ENCODE assay signal across 8 mouse cellular contexts in genomic region chr14:54463959-54464292, GRCm38 (mm10). TPM values are rescaled to one million over a fixed set of nuclear protein-coding genes. Genes with fewer than 3 reads are reported as not detected.
DNase-seq lines count a peak whose midpoint lies in the region; ATAC-seq and TF ChIP-seq lines count a peak whose summit lies in the region.

Gene Lrp10, plus strand, starts transcription at chr14:54464137.

- H3K36me3 ChIP-seq in E14TG2a.4 (ENCODE audit: insufficient read depth, low read length) = peaks cover 34% of the 10 kb centered on the region
- H3K36me3 ChIP-seq in forebrain, embryonic 14.5 days (ENCODE audit: control insufficient read depth, insufficient read depth, low read length) = peaks cover 18% of the 10 kb centered on the region
- peaks cover 20% of the 10 kb centered on the region for H3K36me3 ChIP-seq in liver, embryonic 16.5 days (ENCODE audit: control insufficient read depth, insufficient read depth)
- H3K36me3 ChIP-seq in neural tube, embryonic 12.5 days = peaks cover 17% of the 10 kb centered on the region
- peaks cover 16% of the 10 kb centered on the region for H3K36me3 ChIP-seq in stomach, postnatal 0 days (ENCODE audit: control insufficient read depth, insufficient read depth, low read length)

- under 1% methylated on average over 35 of the region's 35 CpGs for WGBS in forebrain, embryonic 14.5 days
- WGBS in large intestine, adult 2 months = under 1% methylated on average over 35 of the region's 35 CpGs
- WGBS in liver, embryonic 16.5 days (ENCODE audit: insufficient replicate concordance) = 0% methylated on average over 35 of the region's 35 CpGs
- WGBS in neural tube, embryonic 12.5 days = 1% methylated on average over 35 of the region's 35 CpGs
- WGBS in stomach, postnatal 0 days = 0% methylated on average over 30 of the region's 35 CpGs

- intact Hi-C loops in heart, postnatal 10 days (cut with DNase I) = loop anchor here (1.0 kb wide), 1 partner anchor 30 kb away; no protein-coding TSS in a partner anchor

- H3K9ac ChIP-seq in forebrain, embryonic 14.5 days (ENCODE audit: low read length) = peak within 1 kb of the TSS; percentile 78
- H3K9ac ChIP-seq in liver, embryonic 16.5 days (ENCODE audit: low read depth, low read length) = peak within 1 kb of the TSS; percentile 92
- peak within 1 kb of the TSS; percentile 78 for H3K9ac ChIP-seq in neural tube, embryonic 12.5 days
- H3K9ac ChIP-seq in stomach, postnatal 0 days (ENCODE audit: low read length) = peak within 1 kb of the TSS; percentile 92

- peak within 1 kb of the TSS; percentile 96 for H3K4me3 ChIP-seq in E14TG2a.4 (replicated peaks; ENCODE audit: low read length)
- H3K4me3 ChIP-seq in forebrain, embryonic 14.5 days (ENCODE audit: low read depth, low read length) = peak within 1 kb of the TSS; percentile 82
- peak within 1 kb of the TSS; percentile 97 for H3K4me3 ChIP-seq in liver, embryonic 16.5 days (ENCODE audit: low read depth, low read length)
- peak within 1 kb of the TSS; percentile 78 for H3K4me3 ChIP-seq in neural tube, embryonic 12.5 days
- peak within 1 kb of the TSS; percentile 92 for H3K4me3 ChIP-seq in stomach, postnatal 0 days (ENCODE audit: low read depth, low read length)

- peaks cover 36% of the 10 kb centered on the region for H3K4me1 ChIP-seq in E14TG2a.4 (replicated peaks; ENCODE audit: low read depth, low read length)
- H3K4me1 ChIP-seq in forebrain, embryonic 14.5 days (ENCODE audit: control insufficient read depth, insufficient read depth, low read length) = no peaks in the 10 kb centered on the region; the same call in 1 of the 2 replicates
- H3K4me1 ChIP-seq in liver, embryonic 16.5 days (ENCODE audit: control insufficient read depth, low read depth, low read length) = peaks cover 29% of the 10 kb centered on the region
- H3K4me1 ChIP-seq in neural tube, embryonic 12.5 days = no peaks in the 10 kb centered on the region
- H3K4me1 ChIP-seq in stomach, postnatal 0 days (replicated peaks; ENCODE audit: control insufficient read depth, insufficient read depth) = no peaks in the 10 kb centered on the region; the same call in 1 of the 2 replicates

- TF ChIP-seq EP300 in stomach, postnatal 0 days (optimal IDR thresholded peaks at IDR 0.05) = no peak

- no peaks in the 10 kb centered on the region for H3K27me3 ChIP-seq in E14TG2a.4 (ENCODE audit: insufficient read depth, low read length)
- H3K27me3 ChIP-seq in forebrain, embryonic 14.5 days (replicated peaks; ENCODE audit: control insufficient read depth, insufficient read depth, low read length) = no peaks in the 10 kb centered on the region
- no peaks in the 10 kb centered on the region for H3K27me3 ChIP-seq in liver, embryonic 16.5 days (ENCODE audit: control insufficient read depth, insufficient read depth, low read depth, low read length)
- H3K27me3 ChIP-seq in neural tube, embryonic 12.5 days (replicated peaks) = no peaks in the 10 kb centered on the region
- no peaks in the 10 kb centered on the region for H3K27me3 ChIP-seq in stomach, postnatal 0 days (ENCODE audit: control insufficient read depth, insufficient read depth, low read length)

- TF ChIP-seq CTCF in E14TG2a.4 (conservative IDR thresholded peaks at IDR 0.05; ENCODE audit: low read length) = no peak
- no peak for TF ChIP-seq CTCF in stomach, postnatal 0 days (IDR thresholded peaks at IDR 0.05; ENCODE audit: low read depth)

- H3K27ac ChIP-seq in forebrain, embryonic 14.5 days (ENCODE audit: low read depth, low read length) = peak within 1 kb of the TSS; percentile 70
- peak within 1 kb of the TSS; percentile 92 for H3K27ac ChIP-seq in liver, embryonic 16.5 days (ENCODE audit: low read length)
- H3K27ac ChIP-seq in neural tube, embryonic 12.5 days = no peak within 1 kb of the TSS
- peak within 1 kb of the TSS; percentile 95 for H3K27ac ChIP-seq in stomach, postnatal 0 days (replicated peaks)

- ATAC-seq in cerebellum, adult (ENCODE audit: insufficient number of reproducible peaks, low FRiP score, low TSS enrichment) = peak; percentile 82
- peak; percentile 93 for ATAC-seq in forebrain, embryonic 14.5 days
- ATAC-seq in liver, embryonic 16.5 days (ENCODE audit: low read depth) = peak; percentile 87
- peak; percentile 89 for ATAC-seq in neural tube, embryonic 12.5 days (ENCODE audit: low FRiP score, low read depth)
- peak; percentile 85 for ATAC-seq in stomach, postnatal 0 days (ENCODE audit: low FRiP score, low TSS enrichment)

- DNase-seq in forebrain, embryonic 14.5 days (ENCODE audit: low spot score) = peak; percentile 91
- peak; percentile 91 to 92 for DNase-seq in heart, postnatal 10 days
- peak; percentile 57 for DNase-seq in large intestine, adult 2 months (ENCODE audit: low read depth, low spot score)
- peak; percentile 92 for DNase-seq in stomach, postnatal 0 days (ENCODE audit: low spot score)

- peak within 1 kb of the TSS; percentile 85 for H3K4me2 ChIP-seq in forebrain, embryonic 14.5 days (ENCODE audit: low read length)
- peak within 1 kb of the TSS; percentile 89 for H3K4me2 ChIP-seq in liver, embryonic 16.5 days (ENCODE audit: low read depth, low read length)
- peak within 1 kb of the TSS; percentile 91 for H3K4me2 ChIP-seq in neural tube, embryonic 12.5 days (replicated peaks)
- H3K4me2 ChIP-seq in stomach, postnatal 0 days (replicated peaks; ENCODE audit: low read depth) = peak within 1 kb of the TSS; percentile 84

- H3K9me3 ChIP-seq in E14TG2a.4 (ENCODE audit: low read length) = no peaks in the 10 kb centered on the region
- H3K9me3 ChIP-seq in forebrain, embryonic 14.5 days (replicated peaks; ENCODE audit: control insufficient read depth, low read length) = no peaks in the 10 kb centered on the region
- H3K9me3 ChIP-seq in liver, embryonic 16.5 days (replicated peaks; ENCODE audit: control insufficient read depth, low read length) = no peaks in the 10 kb centered on the region
- H3K9me3 ChIP-seq in neural tube, embryonic 12.5 days = no peaks in the 10 kb centered on the region
- H3K9me3 ChIP-seq in stomach, postnatal 0 days (ENCODE audit: control insufficient read depth, low read length) = no peaks in the 10 kb centered on the region

RNA-seq across cellular contexts. Expression of gene Lrp10, which starts in this region (rescaled TPM):
- polyA plus RNA-seq in forebrain, embryonic 14.5 days (2014; fragmentation: Nextera tagmentation; extraction: Ambion mirVana) = 19.2 and 21.0 TPM in 2 replicates
- total RNA-seq in heart, postnatal 10 days (2021) = 10 to 100 TPM; 87.9 to 91.3 TPM
- polyA plus RNA-seq in large intestine, adult 2 months (2012; rRNA removed) = 192 and 196 TPM in 2 replicates
- 17.9 and 19.3 TPM in 2 replicates for polyA plus RNA-seq in liver, embryonic 16.5 days (2015; fragmentation: Nextera tagmentation; extraction: Ambion mirVana)
- polyA plus RNA-seq in neural tube, embryonic 12.5 days (2016; fragmentation: Nextera tagmentation; extraction: Ambion mirVana) = 34.9 and 37.5 TPM in 2 replicates
- 59.3 and 70.0 TPM in 2 replicates for polyA plus RNA-seq in stomach, postnatal 0 days (2015; fragmentation: Nextera tagmentation; extraction: Ambion mirVana)
